ENCODE assay signal across 30 mouse cellular contexts in the genomic region with DNA sequence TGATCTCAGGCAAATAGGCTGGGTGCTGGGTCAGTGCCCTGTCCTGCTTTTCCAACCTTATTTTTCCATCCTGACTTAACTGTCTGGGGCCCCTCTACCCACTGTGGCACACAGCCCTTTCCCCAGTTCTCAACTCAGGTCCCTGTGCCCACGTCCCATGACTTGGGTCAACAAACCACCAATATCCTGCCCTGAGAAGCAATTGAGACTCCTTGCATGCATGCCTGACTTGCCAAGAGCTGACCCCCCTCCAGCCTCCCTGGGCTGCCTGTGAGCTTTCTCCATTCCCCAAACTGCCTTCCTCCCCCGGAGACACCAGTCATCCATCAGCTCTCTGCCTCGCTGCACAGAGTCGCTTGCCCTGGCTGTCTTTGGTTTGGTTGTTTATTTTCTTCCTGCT. TPM values are rescaled to one million over a fixed set of nuclear protein-coding genes. Genes with fewer than 3 reads are reported as not detected.
"Had no signal": no experiment of that assay in that cellular context is flagged by ENCODE, and none has a peak within 500 bp of the region (broad histone marks: within the 10 kb centered on the region; RNA-seq: fewer than 3 reads in every experiment).

No protein-coding gene starts in this region.

- H3K9me3 ChIP-seq: heart, embryonic 13.5 days; heart, embryonic 15.5 days; hindbrain, embryonic 10.5 days; intestine, embryonic 15.5 days; limb, embryonic 10.5 days; limb, embryonic 12.5 days; liver, embryonic 13.5 days; liver, embryonic 15.5 days had no signal

- DNase-seq: gastrocnemius, postnatal 10 days; gastrocnemius, postnatal 25 days; heart, adult 2 months; heart, postnatal 14 days; heart, postnatal 4 days; kidney, adult 8-10 months; kidney, postnatal 14 days; liver; liver, embryonic 13.5 days; liver, postnatal 0 days; lung, adult 2 months had no signal

- H3K4me1 ChIP-seq: heart, embryonic 13.5 days; heart, embryonic 15.5 days; hindbrain, embryonic 10.5 days; intestine, embryonic 15.5 days; limb, embryonic 12.5 days; liver, embryonic 13.5 days; liver, embryonic 15.5 days had no signal

- ATAC-seq: hindbrain, embryonic 16.5 days; inflammation-experienced regulatory T-cells, adult 6 months; intestine, embryonic 15.5 days; intestine, postnatal 0 days; liver, postnatal 0 days had no signal

- H3K27me3 ChIP-seq: heart, embryonic 13.5 days; heart, embryonic 15.5 days; liver, embryonic 13.5 days; liver, embryonic 15.5 days had no signal

- H3K36me3 ChIP-seq: heart, embryonic 13.5 days; heart, embryonic 15.5 days; hindbrain, embryonic 10.5 days; intestine, embryonic 15.5 days; limb, embryonic 10.5 days; limb, embryonic 12.5 days; liver, embryonic 13.5 days; liver, embryonic 15.5 days had no signal

- H3K4me2 ChIP-seq: heart, embryonic 11.5 days; heart, embryonic 13.5 days; heart, embryonic 15.5 days; hindbrain, embryonic 14.5 days; intestine, embryonic 15.5 days; limb, embryonic 12.5 days; liver, embryonic 11.5 days; liver, embryonic 13.5 days; liver, embryonic 15.5 days had no signal

- H3K4me3 ChIP-seq: gastrocnemius, adult 2 months; heart, adult 2 months; heart, embryonic 13.5 days; heart, embryonic 15.5 days; hindbrain, embryonic 10.5 days; intestine, embryonic 15.5 days; layer of hippocampus, adult 2 months; left cerebral cortex, adult 2 months; limb, embryonic 10.5 days; limb, embryonic 12.5 days; liver, embryonic 13.5 days; liver, embryonic 15.5 days had no signal

- H3K9ac ChIP-seq: heart, embryonic 13.5 days; heart, embryonic 15.5 days; hindbrain, embryonic 14.5 days; intestine, embryonic 15.5 days; limb, embryonic 12.5 days; liver, embryonic 13.5 days; liver, embryonic 15.5 days; liver, postnatal 0 days had no signal

- H3K27ac ChIP-seq: gastrocnemius, adult 2 months; heart, adult 2 months; heart, embryonic 13.5 days; heart, embryonic 15.5 days; hindbrain, embryonic 10.5 days; hindbrain, embryonic 14.5 days; intestine, embryonic 15.5 days; layer of hippocampus, adult 2 months; left cerebral cortex, adult 2 months; limb, embryonic 10.5 days; limb, embryonic 12.5 days; liver, embryonic 13.5 days; liver, embryonic 15.5 days had no signal

RNA-seq across cellular contexts. Expression of a gene that starts 28.4 kb away (rescaled TPM):
- total RNA-seq: gastrocnemius, adult 2 months; gastrocnemius, postnatal 10 days; gastrocnemius, postnatal 25 days; gastrocnemius, postnatal 4 days; granulocyte monocyte progenitor cell, adult 5-6 weeks; heart, adult 2 months; heart, postnatal 14 days; heart, postnatal 4 days had no signal
- polyA plus RNA-seq: heart, adult 2 months; heart, embryonic 11.5 days; heart, embryonic 13.5 days; heart, embryonic 15.5 days; heart, postnatal 0 days; inflammation-experienced regulatory T-cells, adult 6 months; limb, embryonic 10.5 days; limb, embryonic 12.5 days; liver, postnatal 0 days; lung, adult 2 months had no signal
